Mouse (Mus musculus): ENCODE data around the gene Lrrc8b.

DNA sequence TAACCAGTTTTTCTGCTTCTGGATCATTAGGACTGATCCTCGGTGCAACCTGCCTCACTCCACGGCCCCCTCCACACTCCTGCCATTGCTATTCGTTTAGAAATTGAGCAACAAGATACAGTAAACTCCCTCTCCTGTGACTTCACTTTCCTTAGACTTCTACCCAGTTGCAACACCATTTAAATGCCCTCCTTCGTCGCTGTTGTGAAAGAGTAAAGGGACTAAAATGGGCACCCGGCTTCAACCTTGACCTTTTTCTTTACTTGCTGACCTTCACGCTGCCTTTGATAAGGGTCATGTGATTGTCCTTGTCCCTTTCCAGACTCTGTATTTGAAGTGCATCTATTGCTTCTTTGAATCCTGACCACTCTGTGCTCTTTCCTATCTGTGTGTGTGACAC lies 2.8 kb downstream of the Lrrc8b start:
- no peak for TF ChIP-seq CTCF (IDR thresholded peaks at IDR 0.05; ENCODE audit: low read depth, low read length)
- TF ChIP-seq EP300 (IDR thresholded peaks at IDR 0.05; ENCODE audit: insufficient read depth, low read depth, low read length): no peak
- no peak for TF ChIP-seq POLR2A (IDR thresholded peaks at IDR 0.05; ENCODE audit: insufficient read depth, low read length)
